Mouse (Mus musculus) A20 (cell line): ENCODE results near the gene Klhdc4.

ENCODE experiments used
- DNase-seq: peaks from one replicate; pipeline ENCODE4 v3.0.0-alpha.2; 2011; ENCODE audit warnings: low read depth, low spot score

The Klhdc4 gene

DNA sequence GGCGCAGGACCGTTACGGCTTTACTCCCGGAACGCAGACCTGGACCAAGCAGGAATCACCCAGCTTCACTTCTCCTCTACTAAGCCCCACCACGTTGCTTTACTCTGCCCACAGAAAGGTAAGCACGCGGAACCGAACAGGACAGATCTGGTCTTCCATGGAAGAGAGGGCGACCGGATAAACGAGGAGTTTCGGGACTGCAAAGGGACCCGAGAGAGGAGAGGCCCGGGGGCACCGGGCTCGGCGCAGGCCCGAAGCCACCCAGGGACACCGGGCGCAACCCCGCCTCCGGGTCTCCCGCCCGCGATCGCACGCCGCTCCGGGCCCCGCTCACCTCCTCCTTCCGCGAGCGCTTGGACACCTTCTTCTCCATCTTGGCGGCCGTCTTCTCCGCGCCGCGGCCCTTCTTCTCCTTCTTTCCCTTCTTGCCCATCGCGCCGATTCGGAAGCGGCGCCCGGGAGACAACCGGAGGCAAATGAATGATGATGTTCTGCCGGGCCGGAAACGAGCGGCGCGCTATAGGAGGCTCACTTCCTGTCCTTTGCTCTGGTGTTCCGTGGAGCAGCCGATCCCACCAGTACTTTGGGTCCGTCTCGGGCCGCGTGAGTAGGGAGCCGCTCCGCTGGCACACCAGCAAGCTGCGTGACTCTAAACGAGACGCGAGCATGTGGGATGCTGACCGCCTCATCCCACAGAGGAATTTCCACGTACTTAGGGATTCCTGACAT lies at the start of gene Klhdc4:
TSS of gene Klhdc4 (minus strand) at position 522 of the 729 bp plus-strand sequence.
- peak; percentile 96 for DNase-seq

DNA sequence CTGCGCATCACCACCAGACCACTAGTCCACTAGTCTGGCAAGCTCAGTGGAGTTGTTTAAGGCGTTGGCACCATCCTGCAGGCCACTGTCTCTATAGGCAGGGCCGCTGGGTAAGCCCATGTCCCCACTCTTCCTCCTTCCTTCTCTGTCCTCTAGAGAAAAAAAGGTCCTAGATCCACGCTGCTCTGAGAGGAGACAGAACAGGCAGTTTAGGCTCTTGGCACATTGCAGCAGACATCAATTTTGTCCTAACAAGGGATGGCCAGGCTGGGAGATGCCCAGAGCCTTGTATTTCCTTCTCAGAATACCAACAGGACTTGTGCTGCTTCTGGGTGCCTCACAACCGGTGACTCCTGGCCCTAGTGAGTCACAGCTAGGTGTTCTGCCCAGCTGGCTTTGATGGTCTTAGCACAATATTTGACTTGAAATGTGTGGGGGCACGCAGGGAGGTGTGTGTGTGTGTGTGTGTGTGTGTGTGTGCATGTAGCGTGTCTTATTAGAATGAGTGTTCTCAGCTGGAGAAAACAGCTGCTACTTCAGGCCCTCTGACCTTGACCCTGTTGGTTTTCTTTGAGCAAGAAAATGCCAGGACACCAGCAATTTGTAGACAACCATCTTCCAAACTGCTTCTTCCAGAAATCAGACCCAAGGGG lies 48.6 kb upstream of the Klhdc4 start:
- peak; percentile 31 for DNase-seq

DNA sequence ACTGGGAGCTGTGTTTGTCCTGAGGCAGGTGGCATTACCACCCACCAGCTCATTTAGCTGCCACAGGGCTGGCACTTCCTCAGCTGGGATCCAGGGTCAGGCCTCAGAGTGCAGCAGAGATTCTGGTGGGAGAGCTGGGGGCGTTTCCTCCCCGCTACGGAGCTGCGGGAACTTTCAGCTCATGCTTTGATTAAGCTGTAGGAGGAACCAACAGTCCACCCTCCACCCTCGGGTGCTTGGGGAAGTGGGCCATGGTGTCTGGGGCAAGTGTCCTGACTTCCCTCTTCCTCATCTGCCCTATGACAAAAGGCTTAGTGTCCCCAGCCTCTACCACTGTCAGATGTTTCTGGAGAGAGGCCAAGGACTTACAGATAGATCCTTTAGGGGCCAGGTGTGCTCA lies 47.8 kb upstream of the Klhdc4 start:
- peak; percentile 28 for DNase-seq

DNA sequence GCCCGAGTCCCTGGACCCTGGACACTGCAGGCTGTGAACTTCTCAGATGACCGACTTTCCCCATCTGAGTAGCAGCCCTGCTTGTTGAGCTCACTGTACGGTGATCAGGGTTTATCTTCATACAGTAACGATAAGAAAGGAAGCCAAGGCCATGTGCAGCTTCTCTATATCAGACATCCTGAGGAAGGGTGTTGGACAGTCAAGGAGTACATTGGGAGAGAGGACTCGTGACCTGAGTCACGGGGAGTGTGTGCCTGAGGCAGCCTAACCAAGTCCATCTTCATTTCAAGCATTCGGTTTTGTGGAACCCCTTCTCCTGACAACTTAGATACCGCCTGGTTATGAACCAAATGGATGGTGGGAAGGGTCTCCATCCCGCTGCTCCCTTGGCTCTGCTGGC lies 46.1 kb upstream of the Klhdc4 start:
- no peak for DNase-seq

DNA sequence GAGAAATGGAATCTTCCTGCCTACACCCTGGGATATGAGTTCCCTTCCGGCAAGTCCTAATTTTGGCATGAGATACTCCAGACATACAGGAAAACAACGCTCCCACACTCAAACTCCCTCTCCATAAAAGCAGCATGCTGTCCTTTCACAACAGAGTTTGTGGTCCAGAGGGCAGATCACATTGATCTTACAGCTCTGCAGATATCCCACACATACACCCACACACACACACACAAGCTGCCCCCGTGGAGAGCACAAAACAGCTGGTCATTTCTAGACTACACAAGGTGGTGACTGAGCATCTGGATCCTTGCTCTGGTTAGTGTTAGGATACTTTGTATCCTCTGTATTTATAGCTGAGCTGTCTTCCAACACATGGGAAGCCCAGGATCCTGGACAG lies 45.7 kb upstream of the Klhdc4 start:
- DNase-seq = no peak

DNA sequence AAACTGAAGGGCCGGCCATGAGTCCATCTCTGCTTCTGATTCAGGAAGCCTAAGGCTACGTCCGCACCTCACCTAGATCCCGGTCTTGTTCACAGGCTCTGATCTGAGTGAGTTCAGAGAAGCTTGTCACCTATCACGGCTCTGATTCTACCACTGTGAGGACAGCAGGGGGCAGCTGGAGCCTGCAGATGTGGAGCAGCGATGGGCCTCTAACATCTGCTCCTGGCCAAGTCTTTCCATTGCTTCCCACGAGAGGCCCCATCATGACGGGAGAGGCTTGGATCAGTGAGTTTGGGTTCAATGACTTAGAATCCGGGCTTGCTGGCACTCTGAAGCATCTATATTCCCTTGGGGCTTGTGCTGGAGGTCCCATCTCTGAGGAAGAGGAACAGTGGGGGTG lies 44.7 kb upstream of the Klhdc4 start:
- no peak for DNase-seq

DNA sequence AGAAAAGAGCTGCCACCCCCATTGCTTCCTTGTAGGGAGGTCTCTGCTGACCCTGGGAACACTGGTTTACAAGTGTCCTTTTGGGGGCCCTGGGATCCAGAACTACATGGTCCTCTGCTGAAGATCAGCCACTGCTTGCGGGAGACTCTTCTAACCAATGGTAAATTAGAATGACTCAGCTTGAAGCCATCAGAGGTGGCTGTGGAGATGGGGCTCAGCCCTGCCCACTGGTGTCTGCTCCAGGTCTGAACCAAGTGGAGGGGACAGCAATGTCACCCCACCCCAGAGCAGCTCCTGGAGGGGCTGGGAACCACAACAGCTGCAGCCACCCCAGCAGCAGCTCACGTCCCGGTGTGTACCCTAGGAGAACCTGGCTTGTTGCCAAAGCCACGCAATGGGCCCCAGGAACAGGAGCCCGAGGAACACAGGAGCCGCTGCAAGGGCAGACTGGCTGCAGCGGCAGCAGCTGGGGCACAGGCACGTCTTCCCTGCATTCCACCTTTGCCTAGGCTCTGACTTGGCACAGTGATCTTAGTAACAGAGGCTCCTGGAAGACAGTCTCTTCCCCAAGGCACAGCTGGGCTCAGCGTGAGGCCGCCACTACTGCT lies 42.6 kb upstream of the Klhdc4 start:
- DNase-seq = no peak

DNA sequence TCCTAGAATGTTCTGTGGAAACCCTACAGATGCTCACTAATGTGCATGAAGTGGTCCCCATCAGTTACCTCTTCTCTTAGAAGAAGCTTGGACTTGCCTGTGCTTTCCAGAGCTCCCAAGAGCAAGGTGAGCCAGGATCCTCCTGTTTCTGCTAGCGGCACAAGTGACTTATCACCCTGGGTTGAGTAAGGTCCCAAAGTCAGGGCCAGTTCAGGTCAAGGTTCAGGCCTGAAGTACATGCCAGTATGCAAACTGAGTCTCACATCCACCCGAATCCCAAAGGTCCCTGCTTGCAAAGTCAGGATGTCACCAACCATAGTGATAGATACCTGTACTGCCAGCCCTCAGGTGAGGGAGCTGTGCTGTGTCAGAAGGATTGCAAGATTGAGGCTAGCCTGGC lies 40.8 kb upstream of the Klhdc4 start:
- DNase-seq = no peak

DNA sequence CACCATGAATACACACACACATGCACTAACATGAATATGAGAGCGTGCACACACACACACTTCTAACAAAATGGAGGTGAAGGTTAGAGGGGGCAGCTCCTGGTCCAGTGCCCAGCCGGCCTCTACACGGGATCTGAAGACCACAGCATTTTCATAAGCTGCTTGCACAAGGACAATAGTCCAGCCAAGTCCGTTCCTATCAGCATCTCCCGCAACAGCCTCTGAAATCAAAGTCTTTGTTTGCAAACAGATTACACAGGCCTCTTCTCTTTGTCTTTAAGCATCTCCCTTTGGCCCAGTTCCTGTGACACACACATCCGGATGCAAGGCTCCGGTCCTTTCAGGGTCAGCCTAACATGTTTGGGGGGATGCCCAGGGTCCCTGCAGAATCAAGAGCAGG lies 39.5 kb upstream of the Klhdc4 start:
- no peak for DNase-seq

DNA sequence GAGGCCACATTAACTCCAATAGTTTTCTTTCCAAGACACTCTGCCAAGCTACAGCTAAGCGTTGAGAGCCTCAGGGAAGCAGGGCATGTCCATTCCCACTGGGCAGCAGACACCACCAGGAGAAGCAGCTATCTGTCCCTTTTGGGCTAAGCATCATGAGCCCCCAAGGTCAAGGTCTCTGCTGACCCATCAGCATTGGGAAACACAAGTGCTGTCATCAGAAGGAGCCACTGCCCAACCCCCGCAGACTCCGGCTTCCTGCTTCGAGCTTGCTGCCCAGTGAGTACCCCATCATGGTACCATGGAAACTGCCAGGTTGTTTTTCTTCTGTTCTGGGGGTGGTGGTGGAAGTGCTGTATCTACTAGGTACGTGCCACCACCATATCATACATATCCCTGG lies 38.8 kb upstream of the Klhdc4 start:
- DNase-seq = no peak

DNA sequence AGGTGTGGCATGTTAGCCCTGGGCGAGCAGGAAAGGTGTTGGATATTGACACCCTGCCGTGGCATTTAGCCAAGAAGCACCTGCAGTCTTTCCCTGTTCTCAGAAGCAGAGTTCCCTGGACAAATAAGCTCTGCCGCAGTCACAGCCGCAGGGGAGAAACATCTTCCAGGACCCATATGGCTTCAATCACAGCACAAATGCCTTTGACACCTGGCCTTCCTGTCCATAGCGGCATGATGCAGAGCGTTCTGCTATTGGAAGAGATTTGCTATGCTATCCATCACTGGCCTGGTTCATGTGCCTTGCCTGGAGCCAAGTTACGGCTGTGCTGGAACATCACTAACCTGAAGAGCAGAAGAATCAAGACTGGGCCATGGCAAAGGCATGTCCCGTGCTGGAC lies 36.0 kb upstream of the Klhdc4 start:
- no peak for DNase-seq

DNA sequence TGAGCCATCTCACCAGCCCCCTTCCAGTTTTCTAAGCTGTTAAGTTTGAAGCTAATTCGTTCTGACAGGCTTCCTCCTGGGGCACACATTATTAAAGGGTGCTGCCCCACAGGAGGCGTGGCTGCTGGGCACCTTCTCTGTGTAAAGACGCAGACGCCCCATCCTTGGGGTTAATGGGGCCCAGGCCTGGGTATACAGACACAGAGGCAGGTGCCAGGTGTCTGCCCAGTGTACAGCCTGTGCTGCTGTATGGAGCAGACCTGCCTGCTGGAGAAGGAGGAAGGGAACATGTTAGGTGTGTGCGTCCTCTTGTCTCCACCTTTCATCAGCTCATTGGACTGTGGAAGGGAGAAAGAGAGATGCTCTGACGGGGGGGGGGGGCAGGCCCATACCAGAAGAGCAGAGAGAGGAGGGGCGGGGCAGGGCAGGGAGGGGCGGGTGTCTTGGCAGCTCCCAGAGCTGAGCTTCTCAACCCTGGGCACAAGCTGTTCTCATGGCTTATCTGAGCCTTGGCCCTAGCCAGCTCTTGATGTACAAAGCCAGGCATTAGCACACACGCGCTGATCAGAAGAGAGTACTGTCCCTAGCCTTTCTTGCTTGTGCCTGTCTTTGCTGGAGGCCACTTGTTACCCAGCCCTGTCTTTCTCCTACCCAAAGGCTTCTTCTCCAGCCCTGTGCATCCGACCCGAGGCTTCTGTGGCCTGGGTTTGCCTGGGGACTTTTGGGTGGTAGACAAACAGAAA lies 32.6 kb upstream of the Klhdc4 start:
- peak; percentile 85 for DNase-seq

DNA sequence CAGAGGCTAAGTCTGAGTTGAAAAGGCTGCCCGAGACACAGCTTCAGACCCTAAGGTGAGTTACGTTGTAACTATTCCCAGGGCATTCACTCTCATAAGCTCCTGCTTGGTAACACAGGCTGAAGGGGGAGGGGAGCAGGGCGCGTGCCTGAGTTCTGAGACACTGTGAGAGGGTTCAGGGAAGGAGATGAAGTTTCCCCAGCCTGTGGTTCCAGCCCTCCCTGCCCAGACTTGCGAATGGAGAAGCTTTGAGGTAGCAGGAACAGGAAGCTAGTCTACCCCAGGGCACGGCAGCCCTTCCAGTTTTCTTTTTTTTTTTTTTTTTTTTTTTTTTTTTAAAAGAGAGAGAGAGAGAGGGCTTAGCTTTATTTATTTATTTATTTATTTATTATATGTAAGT lies 31.9 kb upstream of the Klhdc4 start:
- peak; percentile 56 for DNase-seq

DNA sequence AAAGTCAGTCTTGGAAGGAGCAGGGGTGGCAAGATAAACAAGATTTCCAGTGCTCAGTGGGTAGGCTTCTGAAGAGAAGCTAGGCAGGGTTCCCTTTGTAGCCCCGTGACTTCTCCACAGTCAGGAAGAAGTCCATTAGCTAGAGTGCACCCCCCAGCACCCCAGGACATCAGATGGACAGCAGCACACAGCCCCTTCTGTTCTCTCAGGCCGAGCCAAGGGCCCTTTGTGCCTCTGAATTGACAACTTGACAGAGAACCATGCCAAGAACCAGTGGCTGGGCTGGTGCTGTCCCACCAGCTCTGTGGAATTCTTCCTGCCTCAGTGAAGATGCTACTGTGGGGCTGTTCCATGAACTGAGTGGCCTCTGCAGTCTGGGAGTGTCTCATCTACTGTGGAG lies 28.4 kb upstream of the Klhdc4 start:
- DNase-seq = no peak

DNA sequence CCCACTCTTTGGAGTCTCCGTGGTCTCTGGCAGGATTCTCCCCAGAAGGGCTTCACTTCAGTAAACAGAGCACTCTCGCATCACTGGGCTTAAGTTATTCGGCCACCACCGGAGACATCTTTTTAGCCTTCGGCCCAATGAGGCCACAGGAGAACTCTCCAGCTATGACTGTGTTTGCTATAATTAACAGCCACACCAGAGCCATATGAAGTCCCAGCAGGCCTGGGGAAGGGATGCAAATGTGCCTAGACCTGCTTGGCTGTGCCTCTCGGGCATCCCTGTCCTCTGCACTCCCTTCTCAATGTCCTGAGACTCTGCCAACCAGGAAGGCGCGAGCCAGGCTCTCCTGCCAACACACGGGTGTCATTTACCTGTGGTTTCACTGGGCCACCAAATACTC lies 28.0 kb upstream of the Klhdc4 start:
- DNase-seq = no peak

DNA sequence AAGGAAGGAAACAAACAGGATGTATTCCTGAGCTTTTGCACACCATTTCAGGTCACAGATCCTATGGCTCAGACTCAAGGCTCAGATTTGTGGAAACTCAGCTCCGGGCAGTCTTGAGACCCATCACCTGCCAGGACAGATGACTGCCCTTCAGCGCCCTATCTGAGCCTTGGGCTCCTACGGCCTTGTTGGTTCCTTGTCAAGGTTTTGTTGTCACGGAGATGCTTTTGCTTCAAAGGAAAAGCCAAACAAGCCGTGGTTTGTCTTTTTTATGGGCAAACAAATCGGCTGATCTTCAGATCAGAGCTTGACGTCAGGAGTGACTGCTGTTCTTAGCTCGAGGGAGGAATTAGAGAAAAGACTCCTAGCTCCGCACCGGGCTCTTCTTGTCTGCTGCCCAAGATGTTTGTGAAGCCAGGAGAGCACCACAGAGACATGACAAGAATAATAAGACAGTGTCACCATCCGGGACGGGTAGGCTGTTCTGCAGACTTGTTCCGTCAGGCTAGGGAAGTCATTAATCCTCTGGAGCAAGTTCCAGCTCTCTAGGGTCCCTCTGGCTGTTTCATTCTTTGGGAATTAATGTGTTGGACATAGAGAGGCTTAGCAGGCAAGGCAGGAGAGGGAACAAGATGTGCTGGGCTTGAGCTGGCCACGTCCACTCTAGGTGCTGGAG lies 26.8 kb upstream of the Klhdc4 start:
- no peak for DNase-seq

DNA sequence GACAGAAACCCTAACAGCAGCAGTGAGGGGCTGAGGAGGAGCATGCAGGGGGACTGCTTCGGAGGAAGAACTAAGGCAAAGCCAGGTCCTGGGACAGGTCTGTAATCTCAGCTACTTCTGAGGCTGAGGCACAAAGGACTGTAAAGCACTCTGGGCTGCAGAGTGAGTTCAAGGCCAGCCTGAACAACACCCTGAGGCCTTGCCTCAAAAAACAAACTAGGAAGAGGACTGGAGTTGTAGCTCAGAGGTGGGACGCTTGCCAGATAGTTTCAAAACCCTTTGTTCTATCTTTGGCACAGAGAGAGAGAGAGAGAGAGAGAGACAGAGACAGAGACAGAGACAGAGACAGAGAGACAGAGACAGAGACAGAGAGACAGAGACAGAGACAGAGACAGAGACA lies 24.2 kb upstream of the Klhdc4 start:
- DNase-seq = no peak

DNA sequence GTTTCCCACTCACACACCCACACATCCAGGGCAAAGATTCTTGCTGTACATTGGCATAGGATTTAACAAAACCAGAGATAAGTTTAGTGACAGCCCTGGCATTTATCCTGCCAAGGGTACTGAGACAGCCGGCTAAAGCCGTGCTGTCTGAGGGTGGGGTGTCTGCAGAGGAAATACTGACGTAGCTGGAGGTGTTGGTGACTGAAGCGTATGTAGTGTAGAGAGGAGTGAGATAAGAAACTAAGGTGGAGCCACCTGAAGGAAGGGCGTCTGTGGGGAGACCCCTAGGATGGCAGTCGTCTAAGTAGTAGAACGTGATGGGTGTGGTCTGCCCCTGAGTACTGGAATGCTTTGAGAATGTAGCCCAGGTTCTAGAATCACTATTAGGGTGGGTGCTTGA lies 23.1 kb upstream of the Klhdc4 start:
- no peak for DNase-seq

DNA sequence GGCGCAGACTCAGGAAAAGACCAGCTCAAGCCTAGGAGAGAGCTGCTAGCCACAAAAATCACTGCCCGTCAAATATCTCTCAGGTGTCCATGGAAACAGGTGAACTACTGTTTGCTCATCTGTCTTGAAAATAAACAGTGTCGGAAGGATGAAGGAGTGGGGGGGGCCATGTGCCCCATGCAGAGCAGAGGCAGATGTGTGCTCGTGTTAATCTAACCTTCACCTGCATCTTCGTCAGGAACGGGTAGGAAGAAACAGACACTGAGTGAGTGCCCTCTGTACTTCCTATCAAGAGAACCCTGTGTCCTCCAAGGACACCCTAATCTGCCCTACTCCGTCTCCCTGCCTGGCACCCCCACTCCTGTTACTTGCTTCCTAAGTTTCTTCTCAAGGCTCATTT lies 22.3 kb upstream of the Klhdc4 start:
- peak; percentile 52 for DNase-seq

DNA sequence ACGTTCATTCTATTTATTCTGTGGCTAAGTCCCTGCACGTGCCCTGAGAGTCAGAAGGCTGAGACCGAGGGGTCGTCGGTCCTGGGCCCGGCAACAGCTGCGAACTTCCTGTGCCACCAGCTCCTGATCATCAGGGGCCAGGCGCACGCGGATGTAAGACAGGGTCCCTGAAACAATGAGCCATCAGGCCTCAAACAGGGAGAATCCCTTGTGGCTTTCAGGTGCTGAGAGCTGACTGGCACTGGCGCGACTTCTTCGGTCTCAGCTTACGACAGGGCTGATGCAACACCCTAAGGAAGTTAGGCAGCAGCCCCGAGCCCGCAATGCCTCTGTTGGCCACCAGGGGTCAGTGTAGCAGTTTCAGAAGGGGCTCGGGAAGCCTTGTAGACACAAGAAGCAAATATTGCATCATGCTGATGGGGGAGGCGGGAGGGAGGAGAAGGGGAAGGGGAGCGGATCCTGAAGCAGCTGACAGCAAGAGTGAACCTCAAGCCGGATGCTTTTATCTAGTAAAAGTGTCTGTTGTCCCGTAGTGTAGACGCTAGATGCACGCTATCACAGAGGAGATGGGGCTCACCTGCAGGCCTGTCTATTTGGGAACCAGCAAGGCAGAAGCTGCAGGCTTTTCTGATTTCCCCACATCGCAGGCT lies 21.6 kb upstream of the Klhdc4 start:
- DNase-seq = peak; percentile 100

DNA sequence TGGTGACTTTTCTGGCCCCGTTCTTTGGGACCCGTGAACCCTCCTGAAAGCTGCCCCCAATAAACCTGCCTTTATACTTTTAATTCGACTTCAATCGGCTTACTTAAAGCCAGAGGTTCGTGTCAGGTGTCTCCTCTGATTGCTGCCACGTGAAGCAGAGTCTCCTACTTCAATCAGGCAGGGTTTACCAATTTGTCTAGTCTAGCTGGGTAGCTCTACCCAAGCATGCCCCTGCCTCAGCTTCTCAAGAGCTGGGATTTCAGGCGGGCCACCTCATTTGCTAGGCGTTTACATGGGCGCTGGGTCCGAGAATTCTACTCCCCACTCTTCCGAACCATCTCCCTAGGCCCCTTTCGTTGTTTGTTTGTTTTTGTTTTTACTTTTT lies 21.1 kb upstream of the Klhdc4 start:
- DNase-seq = no peak
